Mouse (Mus musculus): ENCODE measurements around the gene Wbp2. TPM values are rescaled to one million over a fixed set of nuclear protein-coding genes. Genes with fewer than 3 reads are reported as not detected.
A peak's percentile ranks its signal among the peaks of the same experiment; 100 is the strongest.

Wbp2 gene
- total and polyA plus RNA-seq, 3 experiments = 61.6 to 499 (median 160) TPM

- DNase-seq (ENCODE audit: low spot score) (no peak), ATAC-seq (ENCODE audit: extremely low read depth, insufficient number of reproducible peaks, low FRiP score, poor library complexity, severe bottlenecking) (no peak)
- no peak overlapping the region for H3K4me3 ChIP-seq (ENCODE audit: low read depth, low read length)
- H3K27me3 ChIP-seq (ENCODE audit: insufficient read depth, low read length) = peaks cover 57% of the 10 kb centered on the region
- peaks cover 29% of the 10 kb centered on the region for H3K9me3 ChIP-seq (replicated peaks)
- peaks cover 24% of the 10 kb centered on the region for H3K4me1 ChIP-seq (ENCODE audit: insufficient read depth, low read depth, low read length)
- TF ChIP-seq CTCF (IDR thresholded peaks at IDR 0.05; ENCODE audit: low read depth, low read length) (no peak), GATA1 (IDR thresholded peaks at IDR 0.05; ENCODE audit: borderline replicate concordance, low read length) (no peak), GATA2 (IDR thresholded peaks at IDR 0.05; ENCODE audit: borderline replicate concordance, low read depth, low read length) (no peak), TAL1 (conservative IDR thresholded peaks at IDR 0.05; ENCODE audit: low read depth, low read length) (no peak), POLR2AphosphoS5 (IDR thresholded peaks at IDR 0.05; ENCODE audit: insufficient replicate concordance, low read depth, low read length) (no peak)
- no peaks in the 10 kb centered on the region for H3K36me3 ChIP-seq (replicated peaks)
Observed at GRCm38 (mm10) chr11:116110540-116110939, 23.7 kb upstream of the Wbp2 start.

- ATAC-seq (ENCODE audit: extremely low read depth, insufficient number of reproducible peaks, low FRiP score, poor library complexity, severe bottlenecking) = no peak
- Histone ChIP-seq H3K36me3 (replicated peaks) (no peaks in the 10 kb centered on the region), H3K4me3 (ENCODE audit: low read depth, low read length) (no peak overlapping the region; the same call in 1 of the 2 replicates), H3K27me3 (ENCODE audit: insufficient read depth, low read length) (peaks cover 57% of the 10 kb centered on the region), H3K4me1 (ENCODE audit: insufficient read depth, low read depth, low read length) (peaks cover 28% of the 10 kb centered on the region), H3K9me3 (replicated peaks) (peaks cover 29% of the 10 kb centered on the region)
- DNase-seq (ENCODE audit: low spot score) = no peak
- no peak for TF ChIP-seq TAL1 (conservative IDR thresholded peaks at IDR 0.05; ENCODE audit: low read depth, low read length)
Observed at GRCm38 (mm10) chr11:116110131-116110530, 23.3 kb upstream of the Wbp2 start.

GRCm38 (mm10) chr11:116109441-116110081 is 22.8 kb upstream of the Wbp2 start:
- H3K4me1 ChIP-seq (ENCODE audit: insufficient read depth, low read depth, low read length) = peaks cover 34% of the 10 kb centered on the region
- H3K36me3 ChIP-seq (replicated peaks) = no peaks in the 10 kb centered on the region
- H3K4me3 ChIP-seq (ENCODE audit: low read depth, low read length) = peak overlapping the region; percentile 15; the same call in 1 of the 2 replicates
- no peak for TF ChIP-seq GATA2 (IDR thresholded peaks at IDR 0.05; ENCODE audit: borderline replicate concordance, low read depth, low read length)
- H3K27me3 ChIP-seq (ENCODE audit: insufficient read depth, low read length) = peaks cover 57% of the 10 kb centered on the region
- ATAC-seq (ENCODE audit: extremely low read depth, insufficient number of reproducible peaks, low FRiP score, poor library complexity, severe bottlenecking) = no peak
- no peak for DNase-seq (ENCODE audit: low spot score)
- H3K9me3 ChIP-seq (replicated peaks) = peaks cover 29% of the 10 kb centered on the region

GRCm38 (mm10) chr11:116108464-116109137 is 21.8 kb upstream of the Wbp2 start:
- ATAC-seq (ENCODE audit: extremely low read depth, insufficient number of reproducible peaks, low FRiP score, poor library complexity, severe bottlenecking) = no peak
- TF ChIP-seq GATA2 (IDR thresholded peaks at IDR 0.05; ENCODE audit: borderline replicate concordance, low read depth, low read length) (no peak), CTCF (IDR thresholded peaks at IDR 0.05; ENCODE audit: low read depth, low read length) (no peak), GATA1 (IDR thresholded peaks at IDR 0.05; ENCODE audit: borderline replicate concordance, low read length) (no peak), POLR2AphosphoS5 (IDR thresholded peaks at IDR 0.05; ENCODE audit: insufficient replicate concordance, low read depth, low read length) (no peak), TAL1 (conservative IDR thresholded peaks at IDR 0.05; ENCODE audit: low read depth, low read length) (no peak)
- peaks cover 51% of the 10 kb centered on the region for H3K27me3 ChIP-seq (ENCODE audit: insufficient read depth, low read length)

GRCm38 (mm10) chr11:116107777-116108285 is 21.0 kb upstream of the Wbp2 start:
- no peak for ATAC-seq (ENCODE audit: extremely low read depth, insufficient number of reproducible peaks, low FRiP score, poor library complexity, severe bottlenecking)
- Histone ChIP-seq H3K36me3 (replicated peaks) (no peaks in the 10 kb centered on the region), H3K4me3 (ENCODE audit: low read depth, low read length) (no peak overlapping the region), H3K9me3 (replicated peaks) (peaks cover 29% of the 10 kb centered on the region), H3K27me3 (ENCODE audit: insufficient read depth, low read length) (peaks cover 47% of the 10 kb centered on the region), H3K4me1 (ENCODE audit: insufficient read depth, low read depth, low read length) (peaks cover 47% of the 10 kb centered on the region)
- DNase-seq (ENCODE audit: low spot score) = no peak
- TF ChIP-seq GATA1 (IDR thresholded peaks at IDR 0.05; ENCODE audit: borderline replicate concordance, low read length) = no peak
- TF ChIP-seq GATA2 (IDR thresholded peaks at IDR 0.05; ENCODE audit: borderline replicate concordance, low read depth, low read length) = no peak

More at GRCm38 (mm10) chr11:116108464-116109137, 21.8 kb upstream of the Wbp2 start:
- Histone ChIP-seq H3K9me3 (replicated peaks) (peaks cover 29% of the 10 kb centered on the region), H3K4me3 (ENCODE audit: low read depth, low read length) (no peak overlapping the region), H3K36me3 (replicated peaks) (no peaks in the 10 kb centered on the region), H3K4me1 (ENCODE audit: insufficient read depth, low read depth, low read length) (peaks cover 40% of the 10 kb centered on the region)
- no peak for DNase-seq (ENCODE audit: low spot score)

GRCm38 (mm10) chr11:116106963-116107776 is 20.4 kb upstream of the Wbp2 start:
- no peak overlapping the region for H3K4me3 ChIP-seq (ENCODE audit: low read depth, low read length)
- no peak for ATAC-seq (ENCODE audit: extremely low read depth, insufficient number of reproducible peaks, low FRiP score, poor library complexity, severe bottlenecking)

More at GRCm38 (mm10) chr11:116106963-116107776, 20.4 kb upstream of the Wbp2 start:
- no peak for DNase-seq (ENCODE audit: low spot score)
- Histone ChIP-seq H3K4me1 (ENCODE audit: insufficient read depth, low read depth, low read length) (peaks cover 53% of the 10 kb centered on the region), H3K9me3 (replicated peaks) (peaks cover 29% of the 10 kb centered on the region), H3K27me3 (ENCODE audit: insufficient read depth, low read length) (peaks cover 44% of the 10 kb centered on the region), H3K36me3 (replicated peaks) (no peaks in the 10 kb centered on the region)
- TF ChIP-seq TAL1 (conservative IDR thresholded peaks at IDR 0.05; ENCODE audit: low read depth, low read length) (no peak), POLR2AphosphoS5 (IDR thresholded peaks at IDR 0.05; ENCODE audit: insufficient replicate concordance, low read depth, low read length) (no peak), CTCF (IDR thresholded peaks at IDR 0.05; ENCODE audit: low read depth, low read length) (no peak)

Data from G1E (cell line).